Comparison of ENCODE assay signal across 8 mouse cellular contexts in genomic region chr1:153748549-153748948, GRCm38 (mm10). TPM values are rescaled to one million over a fixed set of nuclear protein-coding genes. Genes with fewer than 3 reads are reported as not detected.
A peak's percentile ranks its signal among the peaks of the same experiment; 100 is the strongest.
DNase-seq lines count a peak whose midpoint lies in the region; ATAC-seq and TF ChIP-seq lines count a peak whose summit lies in the region.

No protein-coding gene starts in this region.

- H3K4me3 ChIP-seq in kidney, postnatal 0 days (replicated peaks; ENCODE audit: low read depth, low read length), result no peak overlapping the region

- no peaks in the 10 kb centered on the region for H3K36me3 ChIP-seq in kidney, postnatal 0 days (ENCODE audit: insufficient read depth, low read length)

- peak overlapping the region; percentile 73 for H3K27ac ChIP-seq in kidney, postnatal 0 days

- H3K4me1 ChIP-seq in kidney, postnatal 0 days (replicated peaks; ENCODE audit: insufficient read depth, low read length), result peaks cover 12% of the 10 kb centered on the region; the same call in 1 of the 2 replicates

- peak overlapping the region; percentile 63 for H3K4me2 ChIP-seq in kidney, postnatal 0 days (ENCODE audit: low read length)

- 0 out of 2 replicates have a peak overlapping the region, but pooled peaks have one; percentile 60 for H3K9ac ChIP-seq in kidney, postnatal 0 days (ENCODE audit: low read depth, low read length)

- peak; percentile 35 for ATAC-seq in CD4-positive, CD25-positive, alpha-beta regulatory T cell, adult 4 months
- ATAC-seq in granulocyte monocyte progenitor cell, adult 5-6 weeks (replicated peaks; ENCODE audit: poor library complexity, severe bottlenecking), result 0 out of 2 replicates have a peak, but pooled peaks have one; percentile 4
- ATAC-seq in kidney, postnatal 0 days (replicated peaks; ENCODE audit: low FRiP score, low read depth), result no peak; the same call in 1 of the 2 replicates
- 0 out of 2 replicates have a peak, but pooled peaks have one; percentile 5 for ATAC-seq in megakaryocyte, adult 5-6 weeks (ENCODE audit: poor library complexity, severe bottlenecking)

- peak; percentile 91 for DNase-seq in adrenal gland, postnatal 14 days
- DNase-seq in kidney, postnatal 0 days (ENCODE audit: low spot score), result peak; percentile 90
- DNase-seq in spleen, postnatal 36 days (ENCODE audit: low spot score in 2 of 2), result peak; percentile 44 to 67
- no peak for DNase-seq in frontal cortex, postnatal 10 days (ENCODE audit: low spot score in 2 of 2)
- no peak for DNase-seq in urinary bladder, adult 18-20 months (ENCODE audit: low spot score in 2 of 2)

- no peaks in the 10 kb centered on the region for H3K27me3 ChIP-seq in kidney, postnatal 0 days (ENCODE audit: insufficient read depth, low read length)

- 0% methylated on average over 1 of the region's 1 CpGs for WGBS in kidney, postnatal 0 days

- no peaks in the 10 kb centered on the region for H3K9me3 ChIP-seq in kidney, postnatal 0 days (replicated peaks; ENCODE audit: low read length)

- TF ChIP-seq CTCF in kidney, postnatal 0 days (IDR thresholded peaks at IDR 0.05; ENCODE audit: low read depth), result no peak

RNA-seq across cellular contexts. Expression of gene Rnasel, which starts 0.7 kb away (rescaled TPM):
- 10 to 100 TPM; 53.0 to 58.5 TPM for polyA plus RNA-seq in CD4-positive, CD25-positive, alpha-beta regulatory T cell, adult 4 months (2017; shearing (Covaris generic))
- total RNA-seq in adrenal gland, postnatal 14 days (2021), result 10.0 and 13.1 TPM in 2 replicates
- total RNA-seq in granulocyte monocyte progenitor cell, adult 5-6 weeks (2014; fragmentation: Nextera tagmentation), result 35.9 and 55.9 TPM in 2 replicates
- total RNA-seq in granulocyte monocyte progenitor cell, adult 5-6 weeks (2017), result 52.3 and 72.8 TPM in 2 replicates
- polyA plus RNA-seq in kidney, postnatal 0 days (2015; fragmentation: Nextera tagmentation; extraction: Ambion mirVana), result 10.8 TPM in 2 replicates
- total RNA-seq in megakaryocyte, adult 5-6 weeks (2015), result 50.2 and 54.4 TPM in 2 replicates
- 60.5 and 74.1 TPM in 2 replicates for total RNA-seq in megakaryocyte, adult 5-6 weeks (2017)

RNA-seq across cellular contexts. Expression of gene Rgs16, which starts 8.4 kb away (rescaled TPM):
- polyA plus RNA-seq in CD4-positive, CD25-positive, alpha-beta regulatory T cell, adult 4 months (2017; shearing (Covaris generic)), result 10 to 100 TPM; 10.9 to 46.2 TPM
- 2.9 TPM in 2 replicates for total RNA-seq in adrenal gland, postnatal 14 days (2021)
- total RNA-seq in granulocyte monocyte progenitor cell, adult 5-6 weeks (2014; fragmentation: Nextera tagmentation), result not detected in 2 replicates
- 0.17 TPM in 1 of 2 replicates, not detected in the other for total RNA-seq in granulocyte monocyte progenitor cell, adult 5-6 weeks (2017)
- 4.0 and 5.4 TPM in 2 replicates for polyA plus RNA-seq in kidney, postnatal 0 days (2015; fragmentation: Nextera tagmentation; extraction: Ambion mirVana)
- total RNA-seq in megakaryocyte, adult 5-6 weeks (2015), result not detected in 2 replicates
- not detected in 2 replicates for total RNA-seq in megakaryocyte, adult 5-6 weeks (2017)

Comparison
In these comparisons a context has a peak if more than half of its experiments do, and no peak if none do; other contexts are left out.
1. DNase-seq: peak in adrenal gland, postnatal 14 days (single experiment), kidney, postnatal 0 days (single experiment) and spleen, postnatal 36 days (2 of 2); none in frontal cortex, postnatal 10 days (0 of 2) and urinary bladder, adult 18-20 months (0 of 2).